In the genomic region with DNA sequence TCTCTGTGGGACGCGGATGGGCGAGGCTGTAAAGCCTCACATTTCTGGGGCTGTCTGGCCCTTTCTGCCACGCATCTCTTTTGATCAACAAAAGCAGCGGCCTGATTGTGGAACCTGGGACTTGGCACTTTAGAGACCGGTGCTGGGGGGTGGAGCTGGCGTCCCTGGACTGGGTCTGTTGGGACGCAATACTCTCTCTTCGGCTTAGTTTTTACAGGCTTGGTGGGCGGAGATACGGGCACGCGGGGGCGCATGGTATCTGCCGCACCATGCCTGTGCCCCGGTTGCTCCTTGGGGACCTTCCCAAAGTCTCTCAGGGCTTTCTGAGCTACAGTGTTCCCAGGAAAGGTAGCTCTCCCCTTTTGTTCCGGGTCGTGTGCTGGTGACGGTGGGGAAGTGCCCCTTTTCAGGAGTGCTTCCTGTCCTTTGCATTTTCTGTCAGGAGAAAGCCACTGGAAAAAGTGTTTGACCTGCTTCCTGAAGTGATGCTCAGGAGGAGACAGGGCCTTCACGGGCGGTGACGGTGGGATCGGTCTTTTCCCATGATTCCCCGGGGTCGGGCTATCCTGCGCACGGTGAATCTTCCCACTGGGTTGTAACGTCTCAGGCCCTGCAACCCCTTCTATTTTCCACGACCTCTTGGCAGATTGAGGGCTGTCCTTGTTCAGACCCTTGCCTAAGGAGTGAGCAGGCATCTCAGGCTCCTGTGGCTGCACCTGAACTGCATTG, we compare ENCODE assay signal across 9 mouse cellular contexts. TPM values are rescaled to one million over a fixed set of nuclear protein-coding genes. Genes with fewer than 3 reads are reported as not detected.
DNase-seq lines count a peak whose midpoint lies in the region; ATAC-seq and TF ChIP-seq lines count a peak whose summit lies in the region.
"Had no signal": no experiment of that assay in that cellular context is flagged by ENCODE, and none has a peak within 500 bp of the region (broad histone marks: within the 10 kb centered on the region; RNA-seq: fewer than 3 reads in every experiment).

No protein-coding gene starts in this region.

- DNase-seq in heart, postnatal 4 days, result no peak
- peak; percentile 7 for DNase-seq in brain, embryonic 14.5 days (ENCODE audit: low read depth)
- DNase-seq in midbrain, embryonic 14.5 days, result no peak
- no peak for DNase-seq in ovary, postnatal 36 days (ENCODE audit: low spot score)
- no peak for DNase-seq in frontal cortex, postnatal 10 days (ENCODE audit: low spot score in 2 of 2)
- no peak for DNase-seq in right cerebral cortex, postnatal 36 days (ENCODE audit: low spot score in 2 of 2)

- TF ChIP-seq POLR2A in brain, embryonic 14.5 days (IDR thresholded peaks at IDR 0.05; ENCODE audit: borderline replicate concordance, extremely low read depth, insufficient read depth, insufficient read length, poor library complexity, severe bottlenecking), result no peak

- H3K36me3 ChIP-seq in heart, embryonic 13.5 days, result no peaks in the 10 kb centered on the region
- no peaks in the 10 kb centered on the region for H3K36me3 ChIP-seq in hindbrain, embryonic 16.5 days (ENCODE audit: control insufficient read depth, insufficient read depth, low read length)
- no peaks in the 10 kb centered on the region for H3K36me3 ChIP-seq in midbrain, embryonic 14.5 days (ENCODE audit: control insufficient read depth, insufficient read depth, low read length)

- peak overlapping the region; percentile 37 for H3K4me3 ChIP-seq in heart, embryonic 13.5 days
- peak overlapping the region; percentile 16 for H3K4me3 ChIP-seq in hindbrain, embryonic 16.5 days (ENCODE audit: low read length)
- H3K4me3 ChIP-seq in midbrain, embryonic 14.5 days (replicated peaks; ENCODE audit: low read depth, low read length), result no peak overlapping the region; the same call in 1 of the 2 replicates

- TF ChIP-seq CTCF in brain, embryonic 14.5 days (IDR thresholded peaks at IDR 0.05; ENCODE audit: borderline replicate concordance, extremely low read depth, insufficient read depth, insufficient read length), result no peak

- no peak for ATAC-seq in heart, embryonic 13.5 days (ENCODE audit: extremely low read depth, insufficient number of reproducible peaks, low FRiP score, low TSS enrichment)
- no peak for ATAC-seq in hindbrain, embryonic 16.5 days
- no peak for ATAC-seq in midbrain, embryonic 14.5 days (ENCODE audit: low FRiP score, low TSS enrichment)

- no peaks in the 10 kb centered on the region for H3K9me3 ChIP-seq in heart, embryonic 13.5 days
- no peaks in the 10 kb centered on the region for H3K9me3 ChIP-seq in hindbrain, embryonic 16.5 days (ENCODE audit: control insufficient read depth, low read length)
- no peaks in the 10 kb centered on the region for H3K9me3 ChIP-seq in midbrain, embryonic 14.5 days (ENCODE audit: control insufficient read depth, low read length)

- H3K4me2 ChIP-seq in heart, embryonic 13.5 days, result peak overlapping the region; percentile 65
- H3K4me2 ChIP-seq in hindbrain, embryonic 16.5 days (ENCODE audit: low read length), result peak overlapping the region; percentile 49
- H3K4me2 ChIP-seq in midbrain, embryonic 14.5 days (ENCODE audit: low read length), result peak overlapping the region; percentile 41

- peaks cover 20% of the 10 kb centered on the region; the same call in 1 of the 2 replicates for H3K27me3 ChIP-seq in heart, embryonic 13.5 days (replicated peaks)
- no peaks in the 10 kb centered on the region; the same call in 1 of the 2 replicates for H3K27me3 ChIP-seq in hindbrain, embryonic 16.5 days (replicated peaks; ENCODE audit: control insufficient read depth, insufficient read depth, low read length)
- H3K27me3 ChIP-seq in midbrain, embryonic 14.5 days (ENCODE audit: control insufficient read depth, insufficient read depth, low read length), result no peaks in the 10 kb centered on the region

- peak overlapping the region; percentile 66 for H3K9ac ChIP-seq in heart, embryonic 13.5 days
- peak overlapping the region; percentile 50; the same call in 1 of the 2 replicates for H3K9ac ChIP-seq in hindbrain, embryonic 16.5 days (ENCODE audit: low read depth, low read length)
- H3K9ac ChIP-seq in midbrain, embryonic 14.5 days (replicated peaks; ENCODE audit: low read length), result no peak overlapping the region

- H3K27ac ChIP-seq in heart, embryonic 13.5 days (replicated peaks), result no peak overlapping the region
- no peak overlapping the region for H3K27ac ChIP-seq in hindbrain, embryonic 16.5 days (ENCODE audit: low read depth, low read length)
- no peak overlapping the region for H3K27ac ChIP-seq in midbrain, embryonic 14.5 days (replicated peaks; ENCODE audit: low read depth, low read length)

- 19% methylated on average over 29 of the region's 29 CpGs for WGBS in heart, embryonic 13.5 days
- WGBS in hindbrain, embryonic 16.5 days, result 34% methylated on average over 29 of the region's 29 CpGs
- WGBS in midbrain, embryonic 14.5 days, result 34% methylated on average over 29 of the region's 29 CpGs

- peaks cover 15% of the 10 kb centered on the region for H3K4me1 ChIP-seq in heart, embryonic 13.5 days
- H3K4me1 ChIP-seq in hindbrain, embryonic 16.5 days (ENCODE audit: control insufficient read depth, insufficient read depth, low read depth, low read length), result peaks cover 2% of the 10 kb centered on the region; the same call in 1 of the 2 replicates
- H3K4me1 ChIP-seq in midbrain, embryonic 14.5 days (ENCODE audit: control insufficient read depth, insufficient read depth, low read length), result no peaks in the 10 kb centered on the region

RNA-seq across cellular contexts. Expression of a gene that starts 5.2 kb away (rescaled TPM):
- polyA plus RNA-seq in heart, embryonic 13.5 days (2015; fragmentation: Nextera tagmentation; extraction: Ambion mirVana), result not detected in 2 replicates
- not detected for total RNA-seq in heart, postnatal 4 days (2021)
- 0.04 TPM in 1 of 2 replicates, not detected in the other for polyA plus RNA-seq in brain, embryonic 14.5 days (2012; rRNA removed)
- not detected in 2 replicates for polyA plus RNA-seq in hindbrain, embryonic 16.5 days (2015; fragmentation: Nextera tagmentation; extraction: Ambion mirVana)
- not detected in 2 replicates for polyA plus RNA-seq in midbrain, embryonic 14.5 days (2014; fragmentation: Nextera tagmentation; extraction: Ambion mirVana)
- total RNA-seq: gastrocnemius, adult 8-10 months had no signal

RNA-seq across cellular contexts. Expression of a gene that starts 14.2 kb away (rescaled TPM):
- polyA plus RNA-seq in heart, embryonic 13.5 days (2015; fragmentation: Nextera tagmentation; extraction: Ambion mirVana), result not detected in 2 replicates
- not detected for total RNA-seq in heart, postnatal 4 days (2021)
- 0.01 and 0.03 TPM in 2 replicates for polyA plus RNA-seq in brain, embryonic 14.5 days (2012; rRNA removed)
- polyA plus RNA-seq in hindbrain, embryonic 16.5 days (2015; fragmentation: Nextera tagmentation; extraction: Ambion mirVana), result 0.04 TPM in 1 of 2 replicates, not detected in the other
- not detected in 2 replicates for polyA plus RNA-seq in midbrain, embryonic 14.5 days (2014; fragmentation: Nextera tagmentation; extraction: Ambion mirVana)
- total RNA-seq: gastrocnemius, adult 8-10 months had no signal

RNA-seq across cellular contexts. Expression of a gene that starts 16.2 kb away (rescaled TPM):
- not detected in 2 replicates for polyA plus RNA-seq in heart, embryonic 13.5 days (2015; fragmentation: Nextera tagmentation; extraction: Ambion mirVana)
- total RNA-seq in heart, postnatal 4 days (2021), result not detected
- 0.01 and 0.04 TPM in 2 replicates for polyA plus RNA-seq in brain, embryonic 14.5 days (2012; rRNA removed)
- 0.12 TPM in 1 of 2 replicates, not detected in the other for polyA plus RNA-seq in hindbrain, embryonic 16.5 days (2015; fragmentation: Nextera tagmentation; extraction: Ambion mirVana)
- polyA plus RNA-seq in midbrain, embryonic 14.5 days (2014; fragmentation: Nextera tagmentation; extraction: Ambion mirVana), result 0.19 TPM in 1 of 2 replicates, not detected in the other
- total RNA-seq: gastrocnemius, adult 8-10 months had no signal

RNA-seq across cellular contexts. Expression of a gene that starts 20.2 kb away (rescaled TPM):
- not detected in 2 replicates for polyA plus RNA-seq in heart, embryonic 13.5 days (2015; fragmentation: Nextera tagmentation; extraction: Ambion mirVana)
- under 1 TPM; 0.14 to 0.38 TPM for total RNA-seq in heart, postnatal 4 days (2021)
- polyA plus RNA-seq in brain, embryonic 14.5 days (2012; rRNA removed), result 0.13 and 0.18 TPM in 2 replicates
- polyA plus RNA-seq in hindbrain, embryonic 16.5 days (2015; fragmentation: Nextera tagmentation; extraction: Ambion mirVana), result 0.07 and 0.19 TPM in 2 replicates
- 0.07 and 0.30 TPM in 2 replicates for polyA plus RNA-seq in midbrain, embryonic 14.5 days (2014; fragmentation: Nextera tagmentation; extraction: Ambion mirVana)

RNA-seq across cellular contexts. Expression of a gene that starts 32.4 kb away (rescaled TPM):
- polyA plus RNA-seq in heart, embryonic 13.5 days (2015; fragmentation: Nextera tagmentation; extraction: Ambion mirVana), result not detected in 2 replicates
- not detected for total RNA-seq in heart, postnatal 4 days (2021)
- polyA plus RNA-seq in brain, embryonic 14.5 days (2012; rRNA removed), result not detected in 2 replicates
- not detected in 2 replicates for polyA plus RNA-seq in hindbrain, embryonic 16.5 days (2015; fragmentation: Nextera tagmentation; extraction: Ambion mirVana)
- polyA plus RNA-seq in midbrain, embryonic 14.5 days (2014; fragmentation: Nextera tagmentation; extraction: Ambion mirVana), result not detected in 2 replicates
- total RNA-seq: gastrocnemius, adult 8-10 months had no signal
